In the genomic region with DNA sequence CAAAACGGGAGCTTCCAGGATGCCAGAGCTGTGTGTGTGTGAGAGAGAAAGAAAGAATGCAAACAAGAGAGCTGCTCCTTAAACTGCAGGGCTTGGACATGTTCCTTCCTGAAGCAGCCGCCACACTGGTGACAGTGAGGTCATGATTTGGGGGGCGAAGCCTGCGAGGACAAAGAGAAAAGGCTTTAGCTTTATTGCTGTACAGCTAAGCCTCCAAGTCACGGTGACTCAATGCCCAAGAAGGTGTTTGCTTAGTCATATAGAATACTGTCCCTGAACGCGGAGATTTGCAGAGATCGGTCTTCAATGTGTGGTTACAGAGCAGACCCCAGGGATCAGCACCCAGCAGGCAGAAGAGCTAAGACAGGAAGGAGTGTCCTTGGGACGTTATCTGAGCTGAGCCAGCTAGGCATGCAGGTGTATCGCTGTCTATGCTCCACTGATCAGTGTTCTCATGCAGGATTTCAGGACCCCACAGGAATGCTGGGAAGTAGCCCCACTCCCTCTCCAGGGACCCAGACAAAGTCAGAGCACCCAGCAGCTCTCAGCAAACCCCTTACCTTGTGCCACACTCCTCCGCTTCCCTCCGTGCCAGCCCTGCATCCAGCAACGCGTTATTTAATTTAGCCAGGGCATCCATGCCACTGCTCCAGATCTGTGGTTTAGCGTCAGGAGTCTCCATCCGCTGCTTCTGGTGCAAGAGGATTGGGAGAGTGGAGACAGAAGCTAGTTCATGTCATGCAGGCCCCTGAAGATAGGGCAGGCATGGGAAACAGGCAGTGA, we compare ENCODE assay signal across 23 mouse cellular contexts.
DNase-seq lines count a peak whose midpoint lies in the region; ATAC-seq and TF ChIP-seq lines count a peak whose summit lies in the region.
"Had no signal": no experiment of that assay in that cellular context is flagged by ENCODE, and none has a peak within 500 bp of the region (broad histone marks: within the 10 kb centered on the region; RNA-seq: fewer than 3 reads in every experiment).

No protein-coding gene starts in this region.

- no peaks in the 10 kb centered on the region for H3K36me3 ChIP-seq in embryonic facial prominence, embryonic 14.5 days (ENCODE audit: control insufficient read depth, insufficient read depth, low read length)
- H3K36me3 ChIP-seq in embryonic facial prominence, embryonic 10.5 days (replicated peaks): no peaks in the 10 kb centered on the region
- no peaks in the 10 kb centered on the region for H3K36me3 ChIP-seq in intestine, embryonic 15.5 days
- no peaks in the 10 kb centered on the region for H3K36me3 ChIP-seq in intestine, embryonic 16.5 days (ENCODE audit: control insufficient read depth, insufficient read depth, low read length)
- H3K36me3 ChIP-seq in stomach, postnatal 0 days (ENCODE audit: control insufficient read depth, insufficient read depth, low read length): no peaks in the 10 kb centered on the region
- H3K36me3 ChIP-seq in liver, embryonic 11.5 days (ENCODE audit: control insufficient read depth, insufficient read depth, low read length): no peaks in the 10 kb centered on the region
- H3K36me3 ChIP-seq: embryonic facial prominence, embryonic 13.5 days; G1E; heart, embryonic 13.5 days; hindbrain, embryonic 12.5 days had no signal

- no peak overlapping the region for H3K27ac ChIP-seq in embryonic facial prominence, embryonic 14.5 days (replicated peaks; ENCODE audit: low read depth, low read length)
- H3K27ac ChIP-seq in embryonic facial prominence, embryonic 10.5 days (replicated peaks): no peak overlapping the region
- no peak overlapping the region for H3K27ac ChIP-seq in intestine, embryonic 15.5 days
- H3K27ac ChIP-seq in intestine, embryonic 16.5 days (ENCODE audit: low read length): no peak overlapping the region
- peak overlapping the region; percentile 45; the same call in 1 of the 2 replicates for H3K27ac ChIP-seq in stomach, postnatal 0 days (replicated peaks)
- no peak overlapping the region for H3K27ac ChIP-seq in liver, embryonic 11.5 days (ENCODE audit: low read depth, low read length)
- H3K27ac ChIP-seq: embryonic facial prominence, embryonic 13.5 days; gastrocnemius, adult 2 months; heart, embryonic 13.5 days; hindbrain, embryonic 12.5 days had no signal

- no peak overlapping the region for H3K4me3 ChIP-seq in embryonic facial prominence, embryonic 14.5 days (ENCODE audit: low read depth, low read length)
- H3K4me3 ChIP-seq in embryonic facial prominence, embryonic 10.5 days: no peak overlapping the region
- H3K4me3 ChIP-seq in intestine, embryonic 15.5 days (replicated peaks): no peak overlapping the region
- no peak overlapping the region for H3K4me3 ChIP-seq in intestine, embryonic 16.5 days (ENCODE audit: low read length)
- no peak overlapping the region for H3K4me3 ChIP-seq in stomach, postnatal 0 days (ENCODE audit: low read depth, low read length)
- no peak overlapping the region for H3K4me3 ChIP-seq in liver, embryonic 11.5 days (ENCODE audit: low read depth, low read length)
- H3K4me3 ChIP-seq: embryonic facial prominence, embryonic 13.5 days; gastrocnemius, adult 2 months; heart, embryonic 13.5 days; hindbrain, embryonic 12.5 days had no signal

- no peak for TF ChIP-seq CTCF in stomach, postnatal 0 days (IDR thresholded peaks at IDR 0.05; ENCODE audit: low read depth)

- H3K27me3 ChIP-seq in embryonic facial prominence, embryonic 14.5 days (replicated peaks; ENCODE audit: control insufficient read depth, insufficient read depth, low read length): no peaks in the 10 kb centered on the region
- no peaks in the 10 kb centered on the region for H3K27me3 ChIP-seq in embryonic facial prominence, embryonic 10.5 days (replicated peaks; ENCODE audit: low read depth, poor library complexity, severe bottlenecking)
- no peaks in the 10 kb centered on the region for H3K27me3 ChIP-seq in intestine, embryonic 15.5 days (replicated peaks)
- H3K27me3 ChIP-seq in intestine, embryonic 16.5 days (replicated peaks; ENCODE audit: control insufficient read depth, insufficient read depth, low read length): no peaks in the 10 kb centered on the region
- no peaks in the 10 kb centered on the region for H3K27me3 ChIP-seq in stomach, postnatal 0 days (ENCODE audit: control insufficient read depth, insufficient read depth, low read length)
- no peaks in the 10 kb centered on the region for H3K27me3 ChIP-seq in liver, embryonic 11.5 days (replicated peaks; ENCODE audit: control insufficient read depth, insufficient read depth, low read length)
- H3K27me3 ChIP-seq: embryonic facial prominence, embryonic 13.5 days; heart, embryonic 13.5 days; hindbrain, embryonic 12.5 days had no signal

- WGBS in embryonic facial prominence, embryonic 14.5 days: 73% methylated on average over 16 of the region's 16 CpGs
- 82% methylated on average over 16 of the region's 16 CpGs for WGBS in embryonic facial prominence, embryonic 10.5 days
- WGBS in intestine, embryonic 15.5 days: 59% methylated on average over 16 of the region's 16 CpGs
- 57% methylated on average over 16 of the region's 16 CpGs for WGBS in intestine, embryonic 16.5 days
- WGBS in stomach, postnatal 0 days: 57% methylated on average over 16 of the region's 16 CpGs
- 77% methylated on average over 16 of the region's 16 CpGs for WGBS in liver, embryonic 11.5 days

- TF ChIP-seq EP300 in stomach, postnatal 0 days (optimal IDR thresholded peaks at IDR 0.05): peak; percentile 23

- no peak for ATAC-seq in embryonic facial prominence, embryonic 14.5 days (ENCODE audit: low read depth)
- ATAC-seq in intestine, embryonic 15.5 days: 0 out of 2 replicates have a peak, but pooled peaks have one; percentile 17
- no peak for ATAC-seq in intestine, embryonic 16.5 days
- peak; percentile 45; the same call in 1 of the 2 replicates for ATAC-seq in stomach, postnatal 0 days (ENCODE audit: low FRiP score, low TSS enrichment)
- ATAC-seq in liver, embryonic 11.5 days (replicated peaks; ENCODE audit: low FRiP score): no peak
- ATAC-seq: CD4-positive, CD25-positive, alpha-beta regulatory T cell, adult 4 months; hindbrain, embryonic 16.5 days had no signal

- DNase-seq in embryonic facial prominence, embryonic 14.5 days (ENCODE audit: low spot score): peak; percentile 23
- DNase-seq in embryonic facial prominence, embryonic 10.5 days (ENCODE audit: low spot score): no peak
- DNase-seq in urinary bladder, postnatal 14 days (ENCODE audit: low spot score): peak; percentile 20
- DNase-seq in urinary bladder, postnatal 4 days (ENCODE audit: low spot score in 2 of 2): no peak
- DNase-seq in stomach, postnatal 0 days (ENCODE audit: low spot score): peak; percentile 9
- DNase-seq in liver, embryonic 11.5 days (ENCODE audit: low spot score): no peak
- DNase-seq: adrenal gland, postnatal 10 days; B cell, adult 2 months; cerebellum, adult 11-12 months; cerebellum, adult 9-10 months; cerebellum, postnatal 25 days; gastrocnemius, adult 2 months; gastrocnemius, postnatal 25 days; heart, postnatal 4 days had no signal

- H3K4me1 ChIP-seq in embryonic facial prominence, embryonic 14.5 days (ENCODE audit: control insufficient read depth, insufficient read depth, low read length): no peaks in the 10 kb centered on the region; the same call in 1 of the 2 replicates
- peaks cover 7% of the 10 kb centered on the region; the same call in 1 of the 2 replicates for H3K4me1 ChIP-seq in embryonic facial prominence, embryonic 10.5 days
- no peaks in the 10 kb centered on the region for H3K4me1 ChIP-seq in intestine, embryonic 15.5 days (replicated peaks)
- H3K4me1 ChIP-seq in intestine, embryonic 16.5 days (ENCODE audit: control insufficient read depth, insufficient read depth, low read length): no peaks in the 10 kb centered on the region
- H3K4me1 ChIP-seq in stomach, postnatal 0 days (replicated peaks; ENCODE audit: control insufficient read depth, insufficient read depth): no peaks in the 10 kb centered on the region
- no peaks in the 10 kb centered on the region for H3K4me1 ChIP-seq in liver, embryonic 11.5 days (replicated peaks; ENCODE audit: control insufficient read depth, insufficient read depth, low read length)
- H3K4me1 ChIP-seq: heart, embryonic 13.5 days; hindbrain, embryonic 12.5 days had no signal

- no peak overlapping the region for H3K4me2 ChIP-seq in embryonic facial prominence, embryonic 14.5 days (ENCODE audit: low read depth, low read length)
- H3K4me2 ChIP-seq in intestine, embryonic 15.5 days (replicated peaks): no peak overlapping the region
- no peak overlapping the region for H3K4me2 ChIP-seq in intestine, embryonic 16.5 days (ENCODE audit: low read depth, low read length)
- H3K4me2 ChIP-seq in stomach, postnatal 0 days (replicated peaks; ENCODE audit: low read depth): no peak overlapping the region
- no peak overlapping the region for H3K4me2 ChIP-seq in liver, embryonic 11.5 days
- H3K4me2 ChIP-seq: embryonic facial prominence, embryonic 13.5 days; heart, embryonic 13.5 days; hindbrain, embryonic 12.5 days had no signal

- H3K9ac ChIP-seq in embryonic facial prominence, embryonic 14.5 days (ENCODE audit: low read depth, low read length): no peak overlapping the region
- no peak overlapping the region for H3K9ac ChIP-seq in intestine, embryonic 15.5 days
- H3K9ac ChIP-seq in intestine, embryonic 16.5 days (ENCODE audit: low read depth, low read length): no peak overlapping the region
- no peak overlapping the region for H3K9ac ChIP-seq in stomach, postnatal 0 days (ENCODE audit: low read length)
- no peak overlapping the region for H3K9ac ChIP-seq in liver, embryonic 11.5 days (ENCODE audit: low read depth, low read length)
- H3K9ac ChIP-seq: embryonic facial prominence, embryonic 13.5 days; forebrain, postnatal 0 days; heart, embryonic 13.5 days; hindbrain, embryonic 12.5 days had no signal

- no peaks in the 10 kb centered on the region for H3K9me3 ChIP-seq in embryonic facial prominence, embryonic 14.5 days (ENCODE audit: control insufficient read depth, low read length)
- H3K9me3 ChIP-seq in embryonic facial prominence, embryonic 10.5 days: no peaks in the 10 kb centered on the region
- no peaks in the 10 kb centered on the region for H3K9me3 ChIP-seq in intestine, embryonic 15.5 days
- H3K9me3 ChIP-seq in intestine, embryonic 16.5 days (ENCODE audit: control insufficient read depth, low read length): no peaks in the 10 kb centered on the region
- no peaks in the 10 kb centered on the region for H3K9me3 ChIP-seq in stomach, postnatal 0 days (ENCODE audit: control insufficient read depth, low read length)
- H3K9me3 ChIP-seq in liver, embryonic 11.5 days (ENCODE audit: control insufficient read depth, low read length): no peaks in the 10 kb centered on the region
- H3K9me3 ChIP-seq: embryonic facial prominence, embryonic 13.5 days; heart, embryonic 13.5 days; hindbrain, embryonic 12.5 days had no signal

Comparison
In these comparisons a context has a peak if more than half of its experiments do, and no peak if none do; other contexts are left out.
1. ATAC-seq: peak in intestine, embryonic 15.5 days (single experiment) and stomach, postnatal 0 days (single experiment); none in embryonic facial prominence, embryonic 14.5 days (single experiment), intestine, embryonic 16.5 days (single experiment) and liver, embryonic 11.5 days (single experiment).
2. DNase-seq: peak in embryonic facial prominence, embryonic 14.5 days (single experiment), urinary bladder, postnatal 14 days (single experiment) and stomach, postnatal 0 days (single experiment); none in embryonic facial prominence, embryonic 10.5 days (single experiment), urinary bladder, postnatal 4 days (0 of 2) and liver, embryonic 11.5 days (single experiment).